Mouse (Mus musculus) kidney, embryonic 14.5 days (tissue): ENCODE measurements around the gene Ppig. TPM values are rescaled to one million over a fixed set of nuclear protein-coding genes. Genes with fewer than 3 reads are reported as not detected.

Source experiments
- ATAC-seq: fragments of 200-750 bp; cut with Nextera tagmentation; 2 replicates; pipeline ENCODE4 v1.8.0; 2017; ENCODE audit warnings: moderate number of reproducible peaks, mild to moderate bottlenecking, moderate TSS enrichment, moderate library complexity; ENCODE audit not compliant: low FRiP score, low TSS enrichment
- H3K27ac ChIP-seq: fragments of 300-500 bp; sonication (generic); 2 replicates; pipeline ENCODE4 v1.5.1; 2014; ENCODE audit warnings: low read depth, mild to moderate bottlenecking, low read length, moderate library complexity, mixed read lengths
- H3K27me3 ChIP-seq: fragments of 300-500 bp; sonication (generic); 2 replicates; pipeline ENCODE4 v1.6.1; 2014; ENCODE audit warnings: mild to moderate bottlenecking, low read length; ENCODE audit not compliant: control insufficient read depth, insufficient read depth
- H3K36me3 ChIP-seq: fragments of 300-500 bp; sonication (generic); 2 replicates; pipeline ENCODE4 v1.6.1; 2014; ENCODE audit warnings: low read length, mixed read lengths; ENCODE audit not compliant: control insufficient read depth, insufficient read depth
- H3K4me1 ChIP-seq: fragments of 300-500 bp; sonication (generic); 2 replicates; pipeline ENCODE4 v1.6.1; 2014; ENCODE audit warnings: low read length, mixed read lengths; ENCODE audit not compliant: control insufficient read depth, insufficient read depth
- H3K4me2 ChIP-seq: fragments of 300-500 bp; sonication (generic); replicated peaks from 2 replicates; pipeline ENCODE4 v1.6.1; 2014; ENCODE audit warnings: low read depth, mild to moderate bottlenecking, low read length
- H3K4me3 ChIP-seq: fragments of 300-500 bp; sonication (generic); 2 replicates; pipeline ENCODE4 v1.5.1; 2014; ENCODE audit warnings: mild to moderate bottlenecking, low read length
- H3K9ac ChIP-seq: fragments of 300-500 bp; sonication (generic); 2 replicates; pipeline ENCODE4 v1.6.1; 2014; ENCODE audit warnings: low read depth, mild to moderate bottlenecking, low read length, moderate library complexity
- H3K9me3 ChIP-seq: fragments of 300-500 bp; sonication (generic); 2 replicates; pipeline ENCODE4 v1.6.1; 2016; ENCODE audit warnings: low read length; ENCODE audit not compliant: control insufficient read depth
- WGBS: fragments of 180-500 bp; shearing (Covaris S2); extraction: QIAGEN DNeasy Blood & Tissue Kit; methylation state at CpG from one replicate; pipeline ENCODE4 v1.1.7; 2014; 5-methylcytosine and 5-hydroxymethylcytosine counted together
- polyA plus RNA-seq: library from polyadenylated mRNA; unstranded; fragments of >200 nt; fragmentation: Nextera tagmentation; extraction: Ambion mirVana; gene quantifications from 2 replicates; pipeline ENCODE4 v1.2.1, GENCODE M21; 2014

The Ppig gene
- polyA plus RNA-seq, 1 experiment from 2014 or later = 156 TPM

DNA sequence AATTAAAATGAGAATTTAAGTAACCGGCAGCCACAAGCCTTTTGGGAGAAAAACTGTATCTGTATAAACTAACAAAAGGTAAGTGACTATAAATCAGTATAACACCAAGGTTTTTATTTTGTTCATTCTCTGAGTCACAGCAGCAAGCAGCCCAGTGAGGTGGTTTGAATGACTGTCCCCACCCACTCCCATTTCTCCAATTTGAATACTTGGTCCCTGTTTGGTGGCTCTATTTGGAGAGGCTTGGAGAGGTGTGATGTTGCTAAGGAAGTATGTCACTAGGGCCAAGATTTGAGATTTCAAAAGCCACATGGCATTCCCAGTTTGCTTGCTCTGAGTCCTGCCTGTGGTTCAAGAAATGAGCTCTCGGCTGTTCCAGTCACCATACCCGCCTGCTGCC is 32.1 kb upstream of the Ppig start:
- Histone ChIP-seq H3K36me3 (peaks cover 33% of the 10 kb centered on the region; the same call in 1 of the 2 replicates), H3K4me1 (no peaks in the 10 kb centered on the region), H3K9ac (no peak overlapping the region), H3K9me3 (no peaks in the 10 kb centered on the region), H3K27ac (no peak overlapping the region), H3K4me2 (no peak overlapping the region), H3K27me3 (no peaks in the 10 kb centered on the region), H3K4me3 (no peak overlapping the region)
- WGBS = 91% methylated on average over 3 of the region's 3 CpGs
- no peak for ATAC-seq

DNA sequence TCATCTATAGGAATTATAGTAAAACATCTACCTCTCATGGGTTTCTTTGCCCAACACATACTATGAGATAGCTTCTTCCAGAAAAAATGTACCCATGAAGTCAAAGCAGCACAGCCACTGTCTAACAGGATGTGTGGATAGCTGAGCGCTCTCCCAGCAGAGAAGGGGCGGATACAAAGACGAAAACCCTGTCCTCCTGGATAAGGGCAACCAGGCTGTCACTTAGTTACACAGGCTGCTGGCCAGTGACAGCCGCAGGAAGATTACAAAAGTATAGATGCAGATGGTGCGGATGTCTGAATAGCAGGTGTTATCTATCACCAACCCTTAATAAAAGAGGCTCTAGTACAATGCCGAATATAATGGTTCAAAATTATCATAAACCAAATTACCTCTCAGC is 31.5 kb upstream of the Ppig start:
- no peak overlapping the region for H3K4me3 ChIP-seq
- no peak overlapping the region for H3K9ac ChIP-seq
- WGBS = 93% methylated on average over 6 of the region's 6 CpGs
- H3K4me2 ChIP-seq = no peak overlapping the region
- H3K27me3 ChIP-seq = no peaks in the 10 kb centered on the region
- ATAC-seq = no peak
- peaks cover 33% of the 10 kb centered on the region; the same call in 1 of the 2 replicates for H3K36me3 ChIP-seq
- H3K9me3 ChIP-seq = no peaks in the 10 kb centered on the region
- no peak overlapping the region for H3K27ac ChIP-seq
- no peaks in the 10 kb centered on the region for H3K4me1 ChIP-seq

DNA sequence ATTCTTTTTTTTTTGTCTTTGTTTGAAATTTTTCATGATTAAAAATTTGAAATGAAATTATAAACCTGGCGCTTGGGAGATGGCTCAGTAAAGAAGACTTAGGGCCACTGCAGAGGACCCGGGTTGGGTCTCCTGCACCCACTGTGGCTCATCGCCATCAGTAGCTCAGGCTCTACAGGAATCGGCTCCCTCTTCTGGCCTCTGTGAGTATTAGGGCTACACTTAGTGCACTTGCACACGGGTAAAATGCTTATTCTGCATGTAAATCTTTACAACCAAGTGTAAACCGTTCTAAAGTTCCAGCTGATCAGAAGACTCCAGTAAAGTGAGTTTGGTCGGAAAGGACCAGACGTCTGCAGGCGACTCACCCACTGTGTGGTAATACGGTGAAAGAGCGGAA is 28.8 kb upstream of the Ppig start:
- H3K36me3 ChIP-seq = peaks cover 29% of the 10 kb centered on the region; the same call in 1 of the 2 replicates
- no peaks in the 10 kb centered on the region for H3K9me3 ChIP-seq
- H3K27me3 ChIP-seq = no peaks in the 10 kb centered on the region
- no peaks in the 10 kb centered on the region for H3K4me1 ChIP-seq
- no peak for ATAC-seq
- H3K9ac ChIP-seq = no peak overlapping the region
- no peak overlapping the region for H3K27ac ChIP-seq
- WGBS = 94% methylated on average over 11 of the region's 11 CpGs
- no peak overlapping the region for H3K4me3 ChIP-seq
- no peak overlapping the region for H3K4me2 ChIP-seq

DNA sequence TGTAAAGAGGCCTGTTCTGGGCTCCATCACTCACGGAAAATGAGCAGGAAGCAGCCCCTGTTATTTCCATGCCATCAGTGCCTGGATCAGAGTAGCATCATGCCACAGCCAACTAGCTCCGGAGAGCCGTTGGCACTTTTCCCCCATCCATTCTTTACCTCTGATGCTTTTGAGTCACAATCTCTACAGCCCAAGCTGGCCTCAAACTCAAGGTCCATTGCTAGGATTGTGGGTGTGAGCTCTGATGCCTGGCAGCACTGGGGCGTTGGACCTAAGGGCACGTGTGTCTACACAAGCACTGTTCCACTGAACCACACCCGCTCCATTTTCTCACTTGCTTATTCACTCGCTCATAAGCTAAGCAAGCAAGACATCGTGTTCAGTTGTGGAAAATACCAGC is 21.9 kb upstream of the Ppig start:
- H3K9ac ChIP-seq = no peak overlapping the region
- no peak overlapping the region for H3K4me3 ChIP-seq
- no peaks in the 10 kb centered on the region for H3K9me3 ChIP-seq
- H3K27ac ChIP-seq = no peak overlapping the region
- no peaks in the 10 kb centered on the region for H3K27me3 ChIP-seq
- H3K4me1 ChIP-seq = no peaks in the 10 kb centered on the region
- H3K4me2 ChIP-seq = no peak overlapping the region
- 95% methylated on average over 8 of the region's 8 CpGs for WGBS
- peaks cover 17% of the 10 kb centered on the region; the same call in 1 of the 2 replicates for H3K36me3 ChIP-seq
- no peak for ATAC-seq

DNA sequence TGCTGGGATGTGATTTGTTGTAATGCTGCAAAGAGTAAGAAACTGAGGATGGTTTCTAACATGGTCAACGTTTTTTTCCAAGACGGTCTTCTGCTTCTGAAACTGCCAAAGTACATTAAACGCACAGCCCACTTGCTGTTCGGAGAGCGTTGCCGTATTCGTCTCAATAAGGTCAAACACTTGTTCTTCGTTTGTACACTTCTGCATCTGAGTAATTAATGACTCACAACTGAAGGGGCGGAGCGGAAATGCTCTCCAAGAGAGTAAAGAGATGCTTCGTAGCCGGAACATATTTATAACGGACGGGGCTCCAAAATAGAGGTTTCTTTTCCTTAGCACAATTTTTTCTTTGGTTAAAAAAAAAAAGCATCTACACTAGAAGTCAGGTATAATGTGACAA is 10.2 kb upstream of the Ppig start:
- Histone ChIP-seq H3K27me3 (no peaks in the 10 kb centered on the region), H3K4me1 (no peaks in the 10 kb centered on the region), H3K9me3 (no peaks in the 10 kb centered on the region), H3K9ac (no peak overlapping the region), H3K4me2 (no peak overlapping the region), H3K4me3 (no peak overlapping the region; the same call in 1 of the 2 replicates), H3K27ac (no peak overlapping the region), H3K36me3 (peaks cover under 1% of the 10 kb centered on the region; the same call in 1 of the 2 replicates)
- WGBS = 86% methylated on average over 14 of the region's 14 CpGs
- no peak for ATAC-seq

DNA sequence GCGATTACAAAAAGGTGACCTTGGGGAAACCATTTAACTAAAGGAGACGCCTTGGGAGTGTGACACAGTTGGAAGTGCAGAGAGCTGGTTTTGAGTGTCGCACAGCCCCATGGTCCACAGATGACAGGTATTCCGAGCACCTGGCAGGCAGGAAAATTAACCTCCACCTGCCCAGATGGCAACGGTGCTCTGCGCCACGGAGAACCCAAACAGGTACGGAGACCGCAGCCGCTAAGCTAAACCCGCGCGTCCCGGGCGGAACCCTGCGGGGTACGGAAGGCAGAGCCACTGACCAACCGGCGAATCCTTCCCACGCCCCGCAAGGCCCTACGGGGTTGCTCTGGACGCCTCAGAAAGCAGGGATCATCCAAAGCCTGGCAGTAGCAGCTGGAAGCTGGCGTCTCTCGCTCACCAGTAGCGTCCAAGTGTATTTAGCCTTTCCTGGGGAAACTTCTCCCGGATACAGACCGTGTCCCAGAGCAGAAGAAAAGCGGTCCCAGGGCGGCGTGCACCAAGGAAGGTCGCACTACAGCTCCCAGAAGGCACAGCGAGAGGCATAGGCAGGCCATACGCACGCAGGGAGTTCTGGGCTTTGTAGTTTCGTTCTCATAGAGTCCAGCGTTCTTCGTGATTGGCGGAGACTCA is 9.2 kb upstream of the Ppig start, which contains the start of gene Fastkd1:
TSS of gene Fastkd1 (minus strand) at position 536 of the 645 bp plus-strand sequence.
- H3K9ac ChIP-seq = peak within 1 kb of the TSS; percentile 76
- ATAC-seq = peak; percentile 98
- no peaks in the 10 kb centered on the region for H3K36me3 ChIP-seq
- H3K27me3 ChIP-seq = no peaks in the 10 kb centered on the region
- WGBS = under 1% methylated on average over 39 of the region's 39 CpGs
- no peaks in the 10 kb centered on the region for H3K4me1 ChIP-seq
- peak within 1 kb of the TSS; percentile 47; the same call in 1 of the 2 replicates for H3K27ac ChIP-seq
- peak within 1 kb of the TSS; percentile 61 for H3K4me2 ChIP-seq
- H3K4me3 ChIP-seq = peak within 1 kb of the TSS; percentile 89
- no peaks in the 10 kb centered on the region for H3K9me3 ChIP-seq

DNA sequence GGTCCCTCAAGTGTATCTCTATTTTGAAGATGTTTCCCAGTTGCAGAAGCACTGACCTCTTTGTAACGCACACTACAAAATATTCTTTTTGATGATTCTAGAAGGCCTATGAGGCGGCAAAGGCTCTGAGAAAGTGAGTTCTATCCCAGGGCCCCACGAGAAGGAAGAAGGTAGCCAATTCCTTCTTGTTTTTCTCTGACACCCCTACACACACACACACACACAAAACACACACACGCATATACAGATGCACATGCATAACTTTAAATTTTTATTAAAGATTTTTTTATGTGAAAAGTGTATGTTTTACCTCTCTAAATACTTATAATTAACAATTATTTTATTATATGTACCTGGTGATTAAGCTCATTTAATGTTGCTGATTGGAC is 8.7 kb upstream of the Ppig start:
- no peaks in the 10 kb centered on the region for H3K36me3 ChIP-seq
- H3K9ac ChIP-seq = no peak overlapping the region
- H3K4me2 ChIP-seq = peak overlapping the region; percentile 61
- WGBS = 35% methylated on average over 4 of the region's 4 CpGs
- H3K4me3 ChIP-seq = peak overlapping the region; percentile 89; the same call in 1 of the 2 replicates
- ATAC-seq = no peak
- no peaks in the 10 kb centered on the region for H3K27me3 ChIP-seq
- no peaks in the 10 kb centered on the region for H3K4me1 ChIP-seq
- H3K27ac ChIP-seq = no peak overlapping the region
- H3K9me3 ChIP-seq = no peaks in the 10 kb centered on the region

DNA sequence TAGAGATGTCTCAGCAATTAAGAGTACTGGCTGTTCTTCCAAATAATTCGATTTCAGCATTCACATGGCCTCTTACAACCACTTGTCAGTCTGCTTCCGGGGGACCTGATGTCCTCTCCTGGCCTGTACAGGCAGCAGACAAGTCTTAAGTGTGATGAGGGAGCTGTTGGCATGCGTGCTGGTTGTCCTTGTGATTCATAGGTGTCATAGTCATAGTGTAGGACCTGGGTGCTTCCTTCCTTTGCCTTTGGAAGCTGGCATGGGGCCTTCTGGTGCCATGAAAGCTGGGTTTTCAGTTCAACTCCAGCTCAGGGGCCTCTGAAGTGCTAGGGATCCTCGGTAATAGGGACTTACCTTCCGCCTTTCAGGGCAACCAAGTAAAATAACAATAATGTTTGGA is 8.2 kb upstream of the Ppig start:
- no peaks in the 10 kb centered on the region for H3K9me3 ChIP-seq
- 86% methylated on average over 5 of the region's 5 CpGs for WGBS
- no peak overlapping the region for H3K27ac ChIP-seq
- ATAC-seq = no peak
- H3K4me3 ChIP-seq = no peak overlapping the region
- no peak overlapping the region for H3K9ac ChIP-seq
- no peaks in the 10 kb centered on the region for H3K27me3 ChIP-seq
- no peaks in the 10 kb centered on the region for H3K4me1 ChIP-seq
- no peak overlapping the region for H3K4me2 ChIP-seq
- no peaks in the 10 kb centered on the region for H3K36me3 ChIP-seq

DNA sequence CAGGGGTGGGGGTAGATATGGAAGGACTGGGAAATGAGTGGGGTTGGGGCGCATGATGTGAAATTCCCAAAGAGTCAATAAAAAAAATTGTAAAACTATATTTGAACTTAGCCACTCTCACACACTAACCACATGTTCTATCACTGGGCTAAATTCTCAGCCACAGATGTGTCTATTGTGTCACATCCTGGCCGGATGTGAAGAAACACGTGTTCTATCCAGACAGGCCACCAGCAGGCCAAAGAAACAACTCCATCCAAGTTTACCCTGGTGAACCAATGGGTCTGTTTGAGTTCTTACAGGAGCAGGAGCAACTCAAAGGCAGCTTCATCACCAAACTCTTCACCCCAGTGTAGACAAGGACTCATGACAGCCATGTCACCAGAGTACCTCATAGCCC is 5.9 kb upstream of the Ppig start:
- no peak for ATAC-seq
- H3K27me3 ChIP-seq = no peaks in the 10 kb centered on the region
- H3K9ac ChIP-seq = no peak overlapping the region
- H3K27ac ChIP-seq = no peak overlapping the region
- H3K36me3 ChIP-seq = no peaks in the 10 kb centered on the region
- WGBS = 80% methylated on average over 3 of the region's 3 CpGs
- H3K4me3 ChIP-seq = no peak overlapping the region
- no peaks in the 10 kb centered on the region for H3K9me3 ChIP-seq
- H3K4me2 ChIP-seq = no peak overlapping the region
- no peaks in the 10 kb centered on the region for H3K4me1 ChIP-seq
